In genomic region chr10:61232858-61233567, GRCm38 (mm10) we compare ENCODE assay signal across 10 mouse cellular contexts. TPM values are rescaled to one million over a fixed set of nuclear protein-coding genes. Genes with fewer than 3 reads are reported as not detected.
DNase-seq lines count a peak whose midpoint lies in the region; ATAC-seq and TF ChIP-seq lines count a peak whose summit lies in the region.
"Had no signal": no experiment of that assay in that cellular context is flagged by ENCODE, and none has a peak within 500 bp of the region (broad histone marks: within the 10 kb centered on the region; RNA-seq: fewer than 3 reads in every experiment).

No protein-coding gene starts in this region.

- 15% methylated on average over 6 of the region's 7 CpGs for WGBS in forebrain, embryonic 16.5 days
- WGBS in midbrain, postnatal 0 days = 23% methylated on average over 6 of the region's 7 CpGs

- no peak overlapping the region for H3K9ac ChIP-seq in forebrain, embryonic 16.5 days (replicated peaks; ENCODE audit: low read depth, low read length)
- H3K9ac ChIP-seq in midbrain, postnatal 0 days (replicated peaks; ENCODE audit: low read length, poor library complexity, severe bottlenecking) = no peak overlapping the region

- no peaks in the 10 kb centered on the region for H3K27me3 ChIP-seq in forebrain, embryonic 16.5 days (replicated peaks; ENCODE audit: control insufficient read depth, insufficient read depth, low read length)
- no peaks in the 10 kb centered on the region for H3K27me3 ChIP-seq in midbrain, postnatal 0 days (ENCODE audit: insufficient read depth, low read length)

- no peak overlapping the region for H3K4me2 ChIP-seq in forebrain, embryonic 16.5 days (ENCODE audit: low read length)
- no peak overlapping the region for H3K4me2 ChIP-seq in midbrain, postnatal 0 days (ENCODE audit: low read depth, low read length, poor library complexity, severe bottlenecking)

- H3K9me3 ChIP-seq in forebrain, embryonic 16.5 days (ENCODE audit: control insufficient read depth, low read length) = no peaks in the 10 kb centered on the region
- H3K9me3 ChIP-seq in midbrain, postnatal 0 days (ENCODE audit: low read length) = no peaks in the 10 kb centered on the region

- no peak overlapping the region for H3K27ac ChIP-seq in forebrain, embryonic 16.5 days (ENCODE audit: low read length)
- no peak overlapping the region for H3K27ac ChIP-seq in midbrain, postnatal 0 days (ENCODE audit: low read depth, low read length)

- no peak for TF ChIP-seq CTCF in midbrain, postnatal 0 days (IDR thresholded peaks at IDR 0.05)

- peak; percentile 25 for DNase-seq in gastrocnemius, adult 18-20 months (ENCODE audit: low spot score)
- no peak for DNase-seq in gastrocnemius, postnatal 4 days (ENCODE audit: low spot score in 2 of 2)
- DNase-seq in CD4-positive, CD25-positive, alpha-beta regulatory T cell, adult 2 months (ENCODE audit: low read depth, low spot score) = peak; percentile 69
- peak; percentile 57 for DNase-seq in midbrain, postnatal 0 days (ENCODE audit: low spot score)
- no peak for DNase-seq in embryo, embryonic 10 days (ENCODE audit: low spot score)
- DNase-seq in retina, embryonic 14.5 days (ENCODE audit: low spot score) = no peak
- no peak for DNase-seq in ovary, adult 18-20 months (ENCODE audit: low spot score)
- DNase-seq: cerebellum, postnatal 36 days; kidney, adult 8-10 months had no signal

- peak; percentile 47; the same call in 1 of the 2 replicates for ATAC-seq in forebrain, embryonic 16.5 days
- ATAC-seq in midbrain, postnatal 0 days (ENCODE audit: low FRiP score) = peak; percentile 66

- H3K4me1 ChIP-seq in forebrain, embryonic 16.5 days (replicated peaks; ENCODE audit: control insufficient read depth, insufficient read depth, low read length) = no peaks in the 10 kb centered on the region
- H3K4me1 ChIP-seq in midbrain, postnatal 0 days (ENCODE audit: insufficient read depth, low read length) = no peaks in the 10 kb centered on the region

- H3K4me3 ChIP-seq in forebrain, embryonic 16.5 days (replicated peaks; ENCODE audit: low read length) = no peak overlapping the region
- no peak overlapping the region for H3K4me3 ChIP-seq in midbrain, postnatal 0 days (ENCODE audit: low read depth, low read length)

- H3K36me3 ChIP-seq in forebrain, embryonic 16.5 days (ENCODE audit: control insufficient read depth, insufficient read depth) = no peaks in the 10 kb centered on the region
- H3K36me3 ChIP-seq in midbrain, postnatal 0 days (ENCODE audit: insufficient read depth, low read length) = no peaks in the 10 kb centered on the region

RNA-seq across cellular contexts. Expression of gene Adamts14, which starts 40.2 kb away (rescaled TPM):
- total RNA-seq in gastrocnemius, adult 18-20 months (2021) = 1 to 10 TPM in 1 of 2 experiments, under 1 TPM in 1; 0.88 to 1.2 TPM
- 10 to 100 TPM; 15.8 to 17.4 TPM for total RNA-seq in gastrocnemius, postnatal 4 days (2021)
- 0.10 and 0.27 TPM in 2 replicates for polyA plus RNA-seq in forebrain, embryonic 16.5 days (2015; fragmentation: Nextera tagmentation; extraction: Ambion mirVana)
- total RNA-seq in midbrain, postnatal 0 days (2014; rRNA removed) = 1.1 and 1.6 TPM in 2 replicates
- polyA plus RNA-seq in midbrain, postnatal 0 days (2015; fragmentation: Nextera tagmentation; extraction: Ambion mirVana) = 0.27 and 0.31 TPM in 2 replicates

Comparison
In these comparisons a context has a peak if more than half of its experiments do, and no peak if none do; other contexts are left out.
1. DNase-seq: peak in gastrocnemius, adult 18-20 months (single experiment), CD4-positive, CD25-positive, alpha-beta regulatory T cell, adult 2 months (single experiment) and midbrain, postnatal 0 days (single experiment); none in gastrocnemius, postnatal 4 days (0 of 2), embryo, embryonic 10 days (single experiment), retina, embryonic 14.5 days (single experiment) and ovary, adult 18-20 months (single experiment).